Mouse (Mus musculus): ENCODE results near the gene Cstf2.
A peak's percentile ranks its signal among the peaks of the same experiment; 100 is the strongest.

The Cstf2 gene

GRCm38 (mm10) chrX:134058987-134059712 lies at the start of gene Cstf2:
Gene Cstf2, plus strand, starts transcription at chrX:134059187.
- peak; percentile 90 to 94 for DNase-seq

DNA sequence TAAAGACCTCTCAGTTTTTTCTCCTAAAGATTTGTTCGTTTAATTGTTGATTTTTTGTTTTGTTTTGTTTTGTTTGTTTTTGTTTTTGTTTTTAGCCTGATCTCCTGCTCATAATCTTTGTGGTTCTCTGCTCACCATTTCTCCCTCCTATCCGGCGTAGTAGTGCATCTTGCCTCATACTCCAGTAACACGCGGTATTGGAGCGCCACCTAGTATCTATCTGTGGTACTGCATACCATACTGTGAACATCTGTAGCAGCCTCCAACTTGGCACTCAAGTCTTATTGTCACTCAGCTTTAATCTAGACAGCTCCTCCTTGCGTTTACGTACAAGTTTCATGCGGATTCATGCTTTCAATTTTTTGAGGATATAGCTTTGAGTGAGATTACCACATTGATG lies 40.0 kb upstream of the Cstf2 start:
- DNase-seq, result peak; percentile 34 to 66

- no peak for DNase-seq
Observed at GRCm38 (mm10) chrX:134020664-134021063, 38.3 kb upstream of the Cstf2 start.

GRCm38 (mm10) chrX:134048994-134049393 lies 10.0 kb upstream of the Cstf2 start:
- no peak for DNase-seq

DNA sequence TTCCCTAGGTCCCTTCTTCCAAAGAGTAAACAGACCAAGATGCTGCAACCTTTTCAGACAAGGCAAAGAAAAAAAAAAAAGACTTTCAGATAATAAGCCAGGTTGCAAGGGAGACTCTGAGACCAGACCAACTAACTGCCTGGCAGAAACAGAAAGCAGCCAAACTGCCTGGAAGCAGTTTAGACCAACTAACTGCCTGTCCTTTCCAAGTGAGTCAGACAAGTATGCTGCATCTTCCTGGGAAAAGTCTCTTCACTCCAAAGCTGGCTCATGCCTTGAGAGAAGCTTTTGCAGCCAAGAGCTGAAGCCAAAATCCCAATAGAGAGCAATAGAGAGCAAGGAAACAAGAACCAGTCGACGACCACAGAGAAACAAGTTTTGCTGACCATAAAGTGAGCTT lies 2.1 kb upstream of the Cstf2 start:
- no peak for DNase-seq

GRCm38 (mm10) chrX:134058040-134058875 lies 729 bp upstream of the Cstf2 start:
- no peak for DNase-seq

GRCm38 (mm10) chrX:134059764-134060163 lies 777 bp downstream of the Cstf2 start:
- peak in 1 of 2 experiments; percentile 7 for DNase-seq

GRCm38 (mm10) chrX:134085453-134085852 lies 26.5 kb downstream of the Cstf2 start:
- no peak for DNase-seq

- DNase-seq, result no peak
Observed at GRCm38 (mm10) chrX:134102641-134103040, 43.7 kb downstream of the Cstf2 start.

GRCm38 (mm10) chrX:134111767-134112166 lies 52.8 kb downstream of the Cstf2 start:
- no peak for DNase-seq

DNA sequence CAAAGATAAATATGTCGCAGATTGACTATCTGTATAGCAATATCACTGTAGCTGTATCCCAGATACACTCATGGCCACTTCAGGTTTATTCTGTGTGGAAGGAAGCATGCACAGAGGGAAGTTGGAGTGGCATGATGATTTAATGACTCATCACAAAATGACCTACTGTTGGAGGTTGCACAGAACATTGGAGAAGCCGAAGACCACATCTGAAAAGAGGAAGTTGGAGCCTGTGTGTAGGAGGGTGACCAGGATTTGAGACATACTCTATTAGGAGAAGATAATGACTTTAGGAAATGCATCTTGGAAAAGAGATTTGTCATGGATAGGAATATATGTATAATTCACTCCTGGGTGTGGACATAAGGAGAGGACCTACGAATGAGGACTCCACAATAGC lies 57.4 kb downstream of the Cstf2 start:
- DNase-seq, result no peak

DNA sequence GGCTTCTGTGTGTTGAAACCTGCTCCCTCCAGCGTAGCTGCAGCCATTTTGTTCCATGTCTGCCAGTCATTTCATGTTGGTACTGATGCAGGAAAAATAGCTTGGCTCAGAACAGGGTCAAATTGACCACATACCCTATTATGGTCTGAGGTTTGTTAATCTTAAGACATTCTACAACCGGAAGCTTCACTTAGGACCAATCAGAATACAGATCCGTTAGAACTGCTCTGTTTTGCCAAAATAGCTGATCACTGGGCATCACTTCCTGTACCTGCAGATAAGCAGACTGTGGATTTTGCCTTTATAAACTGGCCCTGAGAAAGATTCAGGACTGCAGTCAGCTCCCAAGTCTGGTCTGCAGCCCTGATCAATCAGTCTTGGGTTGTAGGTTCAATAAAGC lies 69.6 kb downstream of the Cstf2 start:
- DNase-seq, result no peak

DNA sequence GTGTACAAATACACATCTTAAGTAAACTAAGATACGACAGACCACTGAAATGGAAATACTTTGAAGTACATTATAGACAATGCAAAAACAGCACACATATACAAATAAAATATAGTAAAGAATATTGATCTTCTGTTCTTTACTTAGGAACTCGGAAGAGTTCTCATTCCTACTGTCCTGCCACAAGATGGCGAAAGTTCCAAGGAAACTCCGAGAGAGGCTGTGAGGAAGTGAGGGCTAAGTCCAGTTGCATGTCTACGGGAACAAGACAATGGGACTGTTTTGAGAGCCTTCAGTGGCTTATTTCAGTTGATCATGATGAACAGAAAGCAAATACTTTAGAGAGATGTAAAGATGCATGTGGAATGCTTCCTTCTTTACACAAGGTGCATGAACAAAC lies 73.3 kb downstream of the Cstf2 start:
- DNase-seq, result no peak

GRCm38 (mm10) chrX:134133821-134134220 lies 74.8 kb downstream of the Cstf2 start:
- no peak for DNase-seq

Data from cerebellum, postnatal 36 days (tissue).